Mouse (Mus musculus) heart, embryonic 12.5 days (tissue): ENCODE results near the gene Dctn3. TPM values are rescaled to one million over a fixed set of nuclear protein-coding genes. Genes with fewer than 3 reads are reported as not detected.

Source experiments
- ATAC-seq: fragments of 200-750 bp; cut with Nextera tagmentation; 2 replicates; pipeline ENCODE4 v1.8.0; 2017; ENCODE audit warnings: moderate TSS enrichment, moderate library complexity; ENCODE audit not compliant: insufficient number of reproducible peaks, low FRiP score
- H3K27ac ChIP-seq: fragments of 300-500 bp; sonication (generic); 2 replicates; pipeline ENCODE4 v1.5.1; 2016; ENCODE audit warnings: mild to moderate bottlenecking, moderate library complexity; ENCODE audit not compliant: poor library complexity, severe bottlenecking
- H3K27me3 ChIP-seq: fragments of 300-500 bp; sonication (generic); replicated peaks from 2 replicates; pipeline ENCODE4 v1.6.1; 2016; ENCODE audit warnings: mild to moderate bottlenecking, moderate library complexity
- H3K36me3 ChIP-seq: fragments of 300-500 bp; sonication (generic); 2 replicates; pipeline ENCODE4 v1.6.1; 2016; ENCODE audit warnings: mild to moderate bottlenecking, moderate library complexity
- H3K4me1 ChIP-seq: fragments of 300-500 bp; sonication (generic); replicated peaks from 2 replicates; pipeline ENCODE4 v1.6.1; 2016; ENCODE audit warnings: mild to moderate bottlenecking
- H3K4me2 ChIP-seq: fragments of 300-500 bp; sonication (generic); 2 replicates; pipeline ENCODE4 v1.6.1; 2016; ENCODE audit warnings: mild to moderate bottlenecking, moderate library complexity
- H3K4me3 ChIP-seq: fragments of 300-500 bp; sonication (generic); 2 replicates; pipeline ENCODE4 v1.5.1; 2016; ENCODE audit warnings: mild to moderate bottlenecking
- H3K9ac ChIP-seq: fragments of 300-500 bp; sonication (generic); 2 replicates; pipeline ENCODE4 v1.6.1; 2016; ENCODE audit warnings: mild to moderate bottlenecking, moderate library complexity
- H3K9me3 ChIP-seq: fragments of 300-500 bp; sonication (generic); replicated peaks from 2 replicates; pipeline ENCODE4 v1.6.1; 2016; ENCODE audit warnings: mild to moderate bottlenecking, moderate library complexity
- WGBS: fragments of 180-500 bp; shearing (Covaris S2); methylation state at CpG from one replicate; pipeline ENCODE4 v1.1.7; 2016; 5-methylcytosine and 5-hydroxymethylcytosine counted together
- polyA plus RNA-seq: library from polyadenylated mRNA; unstranded; fragments of >200 nt; fragmentation: Nextera tagmentation; extraction: Ambion mirVana; gene quantifications from 2 replicates; pipeline ENCODE4 v1.2.1, GENCODE M21; 2016

Dctn3 gene
- polyA plus RNA-seq, 1 experiment from 2014 or later: 118 TPM

DNA sequence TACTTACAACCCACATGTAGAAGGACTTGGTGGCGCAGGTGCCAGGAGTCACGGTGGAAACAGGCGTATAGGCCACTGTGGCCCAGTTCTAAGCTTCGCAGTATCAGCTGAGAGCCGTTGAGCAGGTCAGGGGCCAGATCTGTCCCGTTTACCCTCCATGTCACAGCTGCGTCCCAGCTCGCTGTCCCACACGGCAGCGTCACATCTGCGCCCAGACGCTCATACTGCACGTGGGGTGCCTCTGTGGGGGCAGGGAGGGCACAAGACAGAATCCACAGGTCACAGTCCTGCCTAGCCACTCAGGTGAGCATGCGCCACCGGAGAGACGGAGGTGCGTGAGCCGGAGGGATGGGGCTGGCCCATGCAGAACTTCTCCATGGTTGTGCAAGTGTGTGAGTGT is 52.1 kb downstream of the Dctn3 start:
- Histone ChIP-seq H3K4me3 (no peak overlapping the region), H3K4me2 (no peak overlapping the region), H3K27ac (no peak overlapping the region), H3K9me3 (no peaks in the 10 kb centered on the region), H3K36me3 (no peaks in the 10 kb centered on the region), H3K9ac (no peak overlapping the region), H3K4me1 (peaks cover 35% of the 10 kb centered on the region), H3K27me3 (peaks cover 57% of the 10 kb centered on the region)
- no peak for ATAC-seq
- 82% methylated on average over 18 of the region's 18 CpGs for WGBS

DNA sequence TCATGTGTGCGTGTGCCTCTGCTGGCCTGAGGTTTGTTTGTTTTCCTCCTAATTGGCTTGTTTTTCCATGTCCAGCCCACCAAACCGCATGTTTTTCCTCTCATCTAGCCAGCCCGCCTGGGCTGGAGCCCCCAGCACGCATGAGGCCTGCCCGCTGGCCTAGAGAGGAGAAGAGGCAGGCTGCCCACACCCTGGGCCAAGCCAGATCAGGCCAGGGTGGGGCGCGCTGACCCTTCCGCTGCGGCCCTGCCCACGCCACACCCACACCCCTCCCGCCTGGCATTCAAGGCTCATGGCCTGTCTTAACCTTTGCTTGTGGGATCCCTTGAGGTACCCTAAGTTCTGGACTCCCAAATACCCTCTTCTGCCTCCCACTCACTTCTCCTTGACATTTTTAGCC is 56.3 kb downstream of the Dctn3 start:
- Histone ChIP-seq H3K9ac (no peak overlapping the region), H3K9me3 (no peaks in the 10 kb centered on the region), H3K27me3 (peaks cover 42% of the 10 kb centered on the region), H3K27ac (no peak overlapping the region), H3K4me1 (peaks cover 39% of the 10 kb centered on the region), H3K36me3 (no peaks in the 10 kb centered on the region), H3K4me2 (no peak overlapping the region), H3K4me3 (no peak overlapping the region)
- no peak; the same call in 1 of the 2 replicates for ATAC-seq
- 78% methylated on average over 11 of the region's 11 CpGs for WGBS

DNA sequence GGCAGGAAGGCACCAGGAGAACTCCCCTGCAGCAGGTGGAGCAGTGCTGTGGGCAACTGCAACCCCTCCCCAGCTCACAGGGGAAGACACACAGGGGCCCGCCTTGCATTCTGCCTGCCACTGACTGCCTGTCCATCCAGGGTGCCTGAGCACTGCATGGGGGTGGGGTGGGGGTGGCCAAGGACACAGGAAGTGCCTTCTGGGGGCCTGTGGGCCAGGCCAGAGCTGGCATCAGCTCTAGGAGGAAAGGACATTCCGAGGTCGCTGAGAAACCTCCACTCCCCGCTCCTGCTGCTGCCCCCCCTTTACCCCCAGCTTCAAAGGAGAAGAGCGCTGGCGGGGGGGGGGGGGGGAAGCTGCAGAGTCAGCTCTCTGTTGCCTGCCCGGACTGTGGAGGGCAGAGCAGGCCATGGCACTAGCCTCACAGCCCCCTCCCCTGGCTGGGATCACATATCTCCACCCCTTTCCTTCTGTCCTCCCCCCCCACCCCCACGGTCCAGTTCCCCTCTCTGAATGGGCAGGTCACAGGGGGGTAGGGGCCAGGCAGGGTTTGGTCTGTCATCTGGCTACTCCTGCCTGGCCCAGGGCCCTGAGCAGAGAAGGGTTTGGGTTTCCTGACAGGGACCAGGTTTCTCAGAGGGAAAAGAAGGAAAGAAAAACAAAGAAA is 57.8 kb downstream of the Dctn3 start:
- Histone ChIP-seq H3K4me1 (peaks cover 44% of the 10 kb centered on the region), H3K27me3 (peaks cover 34% of the 10 kb centered on the region), H3K4me2 (peak overlapping the region; percentile 33), H3K9me3 (no peaks in the 10 kb centered on the region), H3K36me3 (no peaks in the 10 kb centered on the region), H3K27ac (no peak overlapping the region), H3K4me3 (no peak overlapping the region), H3K9ac (peak overlapping the region; percentile 24; the same call in 1 of the 2 replicates)
- WGBS: 12% methylated on average over 5 of the region's 8 CpGs
- peak; percentile 40; the same call in 1 of the 2 replicates for ATAC-seq

Other genes with a start within 250 kb of the Dctn3 start
- gene AI464131, start 220.1 kb downstream of the Dctn3 start, polyA plus RNA-seq: 2.6 and 2.9 TPM in 2 replicates
- not detected in 2 replicates for gene 1110017D15Rik, start 205.8 kb downstream of the Dctn3 start, polyA plus RNA-seq
- gene Fam219a, start 153.6 kb downstream of the Dctn3 start, polyA plus RNA-seq: 2.2 and 2.6 TPM in 2 replicates
- gene Dnaic1, start 153.4 kb downstream of the Dctn3 start, polyA plus RNA-seq: 1.4 and 2.1 TPM in 2 replicates
- gene Enho, start 82.8 kb downstream of the Dctn3 start, polyA plus RNA-seq: 4.4 and 4.9 TPM in 2 replicates
- 3.7 TPM in 2 replicates for gene Cntfr, start 26.1 kb downstream of the Dctn3 start, polyA plus RNA-seq
- gene Il11ra1, start 23.2 kb downstream of the Dctn3 start, polyA plus RNA-seq: 148 and 159 TPM in 2 replicates
- gene Rpp25l, start 9.6 kb downstream of the Dctn3 start, polyA plus RNA-seq: 39.7 and 40.9 TPM in 2 replicates
- not detected in 2 replicates for gene Arid3c, start 8.0 kb upstream of the Dctn3 start, polyA plus RNA-seq
- gene Galt, start 32.1 kb upstream of the Dctn3 start, polyA plus RNA-seq: 54.6 and 57.0 TPM in 2 replicates
- gene Sigmar1, start 33.0 kb upstream of the Dctn3 start, polyA plus RNA-seq: 61.2 and 62.1 TPM in 2 replicates
- 45.8 and 47.5 TPM in 2 replicates for gene Ccl27a, start 51.1 kb upstream of the Dctn3 start, polyA plus RNA-seq
- not detected in 2 replicates for gene Gm21541, start 180.4 kb upstream of the Dctn3 start, polyA plus RNA-seq
- gene Gm20878, start 218.4 kb upstream of the Dctn3 start, polyA plus RNA-seq: 1.8 and 2.2 TPM in 2 replicates
- 0.15 and 0.18 TPM in 2 replicates for gene Fam205a4, start 242.9 kb upstream of the Dctn3 start, polyA plus RNA-seq